Mouse (Mus musculus) yolk sac, embryonic 10.5 days (tissue): ENCODE data around the gene Styxl1.
A peak's percentile ranks its signal among the peaks of the same experiment; 100 is the strongest.

Source experiments
- DNase-seq: peaks from one replicate; pipeline ENCODE4 v3.0.0-alpha.2; 2017; ENCODE audit warnings: low spot score

Styxl1 gene

DNA sequence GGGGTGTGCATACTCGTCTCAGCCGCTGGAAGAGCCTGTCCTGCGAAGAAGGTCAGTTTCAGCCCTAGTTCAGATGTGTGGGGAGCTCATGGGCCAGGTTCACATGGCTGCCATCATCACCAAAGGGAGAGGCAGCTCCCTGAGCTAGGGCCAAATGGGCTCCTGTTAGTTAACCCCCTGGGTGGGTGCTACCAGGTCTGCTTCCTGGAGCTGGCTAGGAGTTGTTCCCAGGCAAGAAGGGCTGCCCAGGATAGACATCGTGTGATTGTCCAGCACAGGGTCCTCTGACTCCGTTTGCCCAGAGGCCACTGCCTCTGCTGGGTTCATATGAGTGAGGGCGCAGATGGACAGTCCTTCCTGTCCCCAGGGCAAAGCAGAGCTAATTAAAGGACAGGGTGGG, 52.2 kb downstream of the Styxl1 start:
- no peak for DNase-seq

DNA sequence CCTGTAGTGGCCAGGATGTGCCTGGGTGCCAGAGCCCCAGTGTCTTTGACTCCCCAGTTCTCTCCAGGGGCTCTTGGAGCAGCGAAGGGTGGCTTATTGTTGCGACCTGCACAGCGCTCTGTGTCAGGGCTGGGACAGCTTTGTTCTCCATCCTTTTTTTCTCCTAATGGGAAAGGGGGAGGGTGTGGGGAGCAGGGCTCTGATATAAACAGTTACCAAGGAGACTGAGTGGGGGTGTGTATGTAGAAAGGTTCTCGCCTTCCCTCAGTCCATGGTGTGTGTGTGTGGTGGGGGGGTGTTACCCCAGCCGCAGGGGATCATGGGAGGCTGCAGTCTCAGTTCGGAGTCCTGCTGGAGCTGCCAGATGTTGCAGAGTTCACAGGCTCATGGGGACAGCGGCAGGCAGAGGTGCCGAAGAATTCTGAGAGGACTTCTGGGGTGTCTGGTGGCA, 52.8 kb downstream of the Styxl1 start:
- no peak for DNase-seq

DNA sequence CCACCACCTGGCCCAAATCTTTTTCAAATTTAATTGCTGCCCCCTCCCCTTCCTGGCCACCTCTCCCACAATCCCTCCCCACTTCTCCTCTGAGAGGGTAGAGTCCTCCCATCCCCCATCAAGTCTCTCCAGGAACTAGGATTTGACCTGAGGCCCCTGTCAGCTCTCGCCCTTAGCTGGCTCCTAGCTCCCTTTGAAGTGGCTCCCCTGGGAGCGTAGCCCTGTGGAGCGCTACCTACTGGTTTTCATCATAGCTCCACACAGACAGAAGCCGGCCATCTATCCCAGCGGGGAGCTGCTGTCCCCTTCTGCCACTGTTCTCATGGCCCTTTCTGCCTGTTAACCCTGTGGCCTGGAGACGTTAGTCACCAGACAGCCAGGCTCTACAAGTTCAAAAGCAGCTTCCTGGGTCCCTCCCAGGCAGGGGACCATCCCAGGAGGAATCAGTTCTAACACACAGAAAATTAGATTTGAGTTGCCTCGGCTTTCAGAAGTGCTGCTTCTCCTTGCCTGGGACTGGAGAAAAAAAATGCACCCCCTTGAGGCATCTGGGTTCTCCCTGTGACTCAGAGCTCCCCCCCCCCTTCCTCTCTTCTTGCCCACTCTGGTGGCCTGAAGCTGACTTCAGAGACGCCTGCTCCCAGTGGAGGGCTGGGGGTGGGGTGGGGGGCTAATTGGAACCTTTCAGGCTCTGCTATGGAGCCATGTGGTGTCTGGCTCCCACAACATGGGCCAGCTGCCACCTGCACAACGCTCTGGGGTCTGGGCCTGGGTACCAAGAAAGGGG, 53.5 kb downstream of the Styxl1 start:
- peak; percentile 48 for DNase-seq

DNA sequence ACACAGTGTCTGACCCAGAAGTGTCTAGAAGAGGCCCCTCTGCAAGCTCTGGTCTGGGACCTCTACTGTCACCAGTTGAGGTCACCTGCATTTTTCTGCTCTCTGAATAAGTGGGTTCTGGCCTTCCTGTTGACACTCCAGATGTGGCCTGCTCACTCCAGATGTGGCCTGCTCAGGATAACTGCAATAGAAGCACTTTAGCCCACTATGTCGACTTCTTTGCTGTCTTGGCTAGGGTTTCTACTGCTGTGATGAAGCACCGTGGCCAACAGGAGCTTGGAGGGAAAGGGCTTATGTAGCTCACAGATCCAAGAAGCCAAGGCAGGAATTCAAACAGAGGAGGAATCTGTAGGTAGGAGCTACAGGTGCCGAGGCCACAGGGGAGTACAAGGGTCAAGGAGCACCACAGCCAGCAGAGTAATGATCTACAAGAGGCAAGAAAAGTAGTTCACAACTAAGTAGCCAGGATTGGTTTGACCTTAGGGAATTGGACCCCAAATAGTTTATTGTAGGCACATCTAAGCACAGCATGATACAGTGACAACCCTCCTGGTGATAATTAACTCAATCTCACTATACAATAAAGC, 54.9 kb downstream of the Styxl1 start:
- peak; percentile 70 for DNase-seq

DNA sequence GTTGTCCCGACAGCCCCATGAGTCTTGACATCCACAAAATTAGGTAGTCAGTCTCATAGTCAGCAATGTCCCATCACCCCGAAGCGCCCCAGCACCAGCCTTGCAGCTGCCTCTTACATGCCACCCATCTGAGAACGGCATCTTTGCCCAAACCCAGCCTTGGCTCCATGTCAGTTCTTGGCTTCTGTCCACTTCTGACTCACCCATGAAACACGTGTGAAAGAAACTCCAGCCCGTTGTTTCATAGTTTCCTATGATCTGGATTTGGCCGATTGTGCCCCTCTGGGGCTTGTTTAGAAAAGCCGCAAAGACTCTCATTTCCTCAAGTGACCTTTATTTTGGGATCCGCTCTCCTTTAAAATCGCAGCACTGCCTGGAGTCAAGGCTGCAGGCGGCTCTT, 56.1 kb downstream of the Styxl1 start:
- DNase-seq: no peak

DNA sequence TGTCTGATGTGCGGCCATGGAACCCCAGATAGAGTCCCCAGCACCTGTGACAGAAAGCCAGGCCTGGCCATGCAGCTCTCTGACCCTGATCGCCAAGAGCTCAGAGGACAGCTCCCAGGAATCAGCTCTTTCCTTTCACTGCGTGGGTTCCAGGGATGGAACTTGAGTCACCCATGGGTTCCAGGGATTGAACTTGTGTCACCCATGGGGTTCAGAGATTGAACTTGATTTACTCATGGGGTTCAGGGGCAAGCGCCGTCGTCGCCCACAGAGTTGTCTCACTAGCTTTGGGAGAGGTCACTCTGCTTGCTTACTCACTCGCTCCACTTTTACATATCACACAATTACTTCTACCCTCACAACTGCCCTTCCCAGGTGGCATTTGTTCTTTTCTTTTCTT, 57.1 kb downstream of the Styxl1 start:
- no peak for DNase-seq

DNA sequence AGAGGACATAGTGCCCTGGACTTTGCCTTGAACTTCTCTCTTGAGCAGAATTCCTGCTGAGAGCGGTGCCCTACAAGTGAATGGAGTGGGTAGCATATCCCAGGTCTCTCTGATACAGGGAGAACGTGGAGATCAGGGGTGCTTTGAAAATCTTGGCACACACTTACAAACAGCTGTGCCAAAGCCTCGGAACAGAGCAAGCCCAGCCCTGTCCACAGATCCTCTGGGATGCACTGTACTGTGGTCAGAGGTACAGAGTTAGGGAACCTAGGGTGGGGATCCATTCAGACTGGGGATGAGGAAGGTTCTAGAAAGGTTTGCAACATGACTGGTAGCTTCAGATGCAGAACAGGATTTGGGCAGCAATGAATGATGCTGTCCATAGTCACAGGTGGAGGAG, 58.1 kb downstream of the Styxl1 start:
- DNase-seq: no peak

DNA sequence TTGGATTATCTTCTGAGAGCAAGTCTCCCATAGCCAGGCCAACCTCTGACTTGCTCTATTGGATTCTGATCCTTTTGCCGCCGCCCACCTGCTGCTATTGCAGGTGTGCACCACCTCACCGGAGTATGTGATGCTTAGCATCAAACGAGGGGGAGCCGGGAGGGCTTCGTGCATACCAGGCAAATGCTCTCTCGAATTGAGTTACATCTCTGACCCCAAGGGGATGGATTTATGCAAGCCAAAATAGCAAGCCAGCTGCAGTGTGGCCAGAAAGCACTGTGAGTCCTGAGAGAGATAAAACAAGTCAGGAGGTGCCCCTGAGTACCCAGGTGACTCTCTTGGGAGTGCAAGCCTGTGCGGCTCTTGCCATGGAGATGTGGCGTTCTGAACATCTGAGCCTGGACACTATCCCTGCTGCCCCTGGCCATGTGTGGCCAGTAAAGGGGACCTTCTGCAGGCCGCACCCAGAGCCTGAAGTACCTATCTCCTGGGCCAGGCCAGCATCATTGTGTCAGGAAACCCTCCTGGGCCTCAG, 58.5 kb downstream of the Styxl1 start:
- no peak for DNase-seq

DNA sequence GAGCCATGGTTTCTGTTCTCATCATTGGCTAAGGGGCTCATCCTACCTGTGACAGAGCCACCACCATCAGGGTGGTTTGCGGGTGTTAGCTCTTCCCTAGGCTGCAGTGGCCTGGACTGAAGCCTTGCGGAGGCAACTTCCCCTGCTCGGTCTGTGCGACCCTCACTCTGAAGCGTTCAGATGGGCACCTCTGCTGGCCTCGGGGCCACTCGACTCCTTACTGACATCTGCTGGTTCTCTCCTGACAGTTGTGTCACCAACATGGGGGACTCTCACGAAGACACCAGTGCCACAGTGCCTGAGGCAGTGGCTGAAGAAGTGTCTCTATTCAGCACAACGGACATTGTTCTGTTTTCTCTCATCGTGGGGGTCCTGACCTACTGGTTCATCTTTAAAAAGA, 62.6 kb downstream of the Styxl1 start:
- DNase-seq: no peak

DNA sequence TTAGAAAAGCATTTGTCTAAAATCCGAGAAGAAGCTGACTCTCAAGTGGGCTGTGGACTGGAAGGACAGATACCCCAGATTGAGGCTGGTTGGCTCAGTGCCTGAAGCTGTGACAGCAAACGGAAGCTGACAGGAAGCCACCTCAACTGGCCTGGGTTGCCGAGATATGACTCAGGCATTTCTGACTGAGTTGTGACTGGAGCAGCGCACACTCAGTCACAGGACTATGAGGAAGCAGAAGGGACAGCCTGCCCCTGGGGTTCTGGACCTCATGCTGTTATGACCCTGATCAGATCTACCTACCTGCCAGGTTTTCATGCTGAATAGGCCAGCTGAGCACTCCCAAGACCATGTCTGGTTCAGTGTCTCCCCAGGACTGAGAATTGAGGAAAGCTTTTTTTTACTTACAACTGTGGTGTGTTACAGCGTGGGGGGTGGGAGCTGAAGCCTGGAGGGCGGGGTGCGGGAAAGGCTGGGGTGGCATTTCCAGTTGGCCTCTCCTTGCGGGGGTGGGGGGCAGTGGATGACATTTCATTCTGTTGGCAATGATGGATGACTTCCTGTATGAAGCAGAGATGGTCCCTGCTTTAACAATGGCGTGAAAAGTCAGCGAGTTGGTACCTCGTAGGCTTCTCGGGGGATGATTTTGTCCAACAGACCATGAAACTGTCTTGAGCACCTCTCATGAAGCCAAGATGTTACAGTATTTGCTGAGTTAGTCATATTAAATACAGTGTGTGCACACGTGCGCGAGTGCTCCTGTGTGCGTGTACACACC, 64.6 kb downstream of the Styxl1 start:
- DNase-seq: peak; percentile 65

DNA sequence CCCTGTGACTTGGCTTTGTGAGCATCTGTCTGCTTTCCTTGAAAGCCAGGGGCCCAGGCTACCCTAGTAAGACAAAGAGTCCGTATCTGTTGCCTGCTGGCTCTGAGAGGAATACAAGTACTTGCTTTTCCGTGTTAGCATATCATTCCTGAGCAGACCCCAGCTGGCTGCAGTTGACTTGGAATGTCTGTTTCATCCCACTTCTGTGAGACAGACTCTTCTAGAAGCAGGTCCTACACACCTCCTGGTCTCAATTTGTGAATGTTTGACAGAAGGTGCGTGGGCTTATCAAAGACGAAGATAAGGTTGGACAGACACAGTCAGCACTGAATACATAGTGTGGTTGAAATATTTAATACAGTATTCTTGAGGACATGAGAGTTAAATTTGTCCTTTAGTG, 65.4 kb downstream of the Styxl1 start:
- no peak for DNase-seq

DNA sequence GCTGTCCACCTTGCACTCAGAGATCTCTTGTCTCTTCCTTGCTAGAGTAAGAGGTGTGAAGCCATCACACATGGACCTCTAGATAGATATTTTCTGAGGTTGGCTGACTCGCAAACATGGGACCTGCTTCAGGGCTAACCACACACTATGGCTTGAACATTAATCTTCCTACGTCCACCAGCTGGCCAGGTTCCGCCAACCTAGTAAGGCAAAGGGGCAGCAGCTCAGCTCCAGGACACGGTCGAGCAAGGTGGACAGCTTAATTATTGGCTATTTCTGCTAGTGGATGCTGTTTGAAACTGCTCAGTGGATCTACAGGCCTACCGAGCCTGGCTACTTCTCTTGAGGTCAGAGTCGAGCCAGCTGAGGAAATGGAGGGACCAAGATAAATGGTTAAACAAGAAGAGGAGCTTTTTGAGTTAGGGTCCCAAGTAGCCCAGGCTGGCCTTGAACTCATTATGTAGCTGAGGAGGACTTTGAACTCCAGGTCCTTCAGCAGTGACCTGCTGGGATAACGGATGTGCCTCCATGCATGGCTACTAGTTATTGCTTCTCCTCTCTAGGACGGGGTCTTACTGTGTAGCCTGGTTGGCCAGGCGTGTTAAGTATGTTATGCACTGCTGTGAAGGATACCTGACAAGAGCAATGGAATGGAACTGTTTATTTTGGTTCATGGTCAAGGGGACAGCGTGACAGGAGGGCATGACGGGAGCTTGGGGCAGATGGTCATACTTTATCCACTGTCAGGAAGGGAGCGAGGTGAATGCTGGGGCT, 66.4 kb downstream of the Styxl1 start:
- peak; percentile 60 for DNase-seq

DNA sequence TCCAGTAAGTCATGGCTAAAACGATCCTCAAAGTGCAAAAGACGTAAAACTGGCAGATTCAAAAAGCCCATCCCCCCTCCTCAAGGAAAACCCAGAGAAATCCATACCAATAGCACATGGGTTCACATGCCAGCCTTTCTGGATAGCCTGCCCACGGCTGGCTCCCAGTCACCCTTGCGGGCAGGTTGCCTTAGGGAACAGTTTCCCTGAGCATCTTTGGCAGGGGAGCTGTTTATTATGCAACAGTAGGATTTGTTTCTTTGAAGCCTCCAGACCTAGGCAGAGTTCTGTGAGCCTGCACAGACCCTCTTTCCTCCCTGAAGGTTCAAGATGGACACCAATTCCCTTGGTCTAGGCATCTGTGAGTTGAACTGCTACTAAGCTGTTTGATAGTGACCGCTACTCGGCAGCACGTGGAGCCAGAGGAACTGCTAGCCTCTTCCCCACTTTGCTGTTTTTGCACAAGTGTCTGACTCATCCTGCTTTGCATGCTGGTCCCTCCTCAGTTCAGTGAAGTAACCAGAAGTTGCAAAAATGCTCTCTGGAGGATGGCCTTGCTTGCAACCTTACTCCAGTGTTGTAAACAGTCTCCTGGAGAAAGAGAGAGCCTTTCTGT, 67.5 kb downstream of the Styxl1 start:
- DNase-seq: peak; percentile 40

DNA sequence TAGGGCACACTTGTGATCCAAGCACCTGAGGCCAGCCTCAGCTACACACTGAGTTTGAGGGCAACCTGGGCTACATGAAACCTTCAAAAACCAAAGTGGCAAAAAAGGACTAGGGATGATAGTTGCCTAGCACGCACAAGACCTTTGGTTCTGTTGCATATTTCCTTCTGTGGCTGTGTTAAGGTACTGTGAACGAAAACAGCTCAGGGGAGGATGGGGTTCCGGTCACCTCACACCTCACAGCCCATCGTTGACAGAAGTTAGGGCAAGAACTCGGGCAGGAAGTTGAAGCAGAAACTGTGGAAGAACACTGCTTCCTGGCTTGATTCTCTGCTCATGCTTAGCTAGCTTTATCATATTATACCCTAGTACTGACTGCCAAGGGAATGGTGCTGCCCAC, 68.5 kb downstream of the Styxl1 start:
- no peak for DNase-seq

DNA sequence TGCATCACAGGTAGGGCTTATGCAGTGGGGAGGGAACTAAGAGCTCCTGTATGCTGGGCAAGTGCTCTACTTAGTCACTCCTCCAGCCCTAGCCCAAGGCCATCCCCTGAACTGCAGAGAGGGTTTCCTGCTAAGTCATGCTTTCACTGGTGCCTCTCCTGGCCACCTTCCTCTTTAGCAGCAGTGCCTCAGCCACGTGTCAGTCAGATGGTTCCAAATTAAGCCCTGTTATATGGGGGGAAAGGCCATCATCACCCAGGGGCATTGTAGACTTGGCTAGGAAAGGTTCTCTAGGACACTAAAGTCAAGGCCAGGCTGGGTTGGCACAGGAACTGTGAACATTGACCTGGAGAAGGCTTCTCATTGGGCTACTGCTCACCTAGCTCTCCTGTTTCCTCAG, 70.3 kb downstream of the Styxl1 start:
- no peak for DNase-seq

DNA sequence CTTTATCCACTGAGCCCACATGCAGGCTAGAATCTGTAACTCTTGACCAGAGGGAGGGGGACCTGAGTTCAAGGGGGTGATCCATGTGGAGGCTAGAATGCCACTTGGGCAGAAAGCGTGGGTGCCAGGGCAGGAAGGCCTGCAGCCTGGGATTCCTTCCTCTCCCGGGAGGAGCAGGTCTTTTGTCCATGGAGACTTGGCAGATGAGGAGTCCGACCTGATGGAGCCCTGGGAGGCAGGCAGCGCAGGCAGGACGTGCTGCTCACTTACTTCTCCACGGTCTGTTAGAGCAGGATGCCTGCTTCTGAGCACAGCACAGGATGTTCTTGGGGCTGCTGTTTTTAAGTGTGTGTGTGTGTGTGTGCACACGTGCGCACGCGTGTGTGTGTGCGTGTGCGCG, 71.1 kb downstream of the Styxl1 start:
- DNase-seq: no peak

DNA sequence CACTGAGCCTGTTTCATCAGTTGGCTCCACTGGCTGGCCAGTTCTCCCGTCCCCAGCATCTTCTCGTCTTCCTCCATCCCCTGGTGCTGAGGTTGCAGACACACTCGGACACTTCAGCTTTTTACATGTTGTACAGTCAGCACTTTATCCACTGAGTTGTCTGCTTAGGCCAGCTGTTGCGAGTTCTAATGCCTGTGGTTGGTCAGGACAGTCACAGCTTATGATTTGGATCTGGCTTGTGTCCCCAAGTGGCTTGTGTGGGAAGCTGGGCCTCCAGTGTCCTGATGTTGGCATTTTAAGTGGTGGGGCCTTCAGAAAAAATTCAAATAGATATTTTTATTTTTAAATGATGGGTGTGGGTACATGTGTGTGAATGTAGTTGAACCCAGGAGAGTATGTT, 72.8 kb downstream of the Styxl1 start:
- no peak for DNase-seq

DNA sequence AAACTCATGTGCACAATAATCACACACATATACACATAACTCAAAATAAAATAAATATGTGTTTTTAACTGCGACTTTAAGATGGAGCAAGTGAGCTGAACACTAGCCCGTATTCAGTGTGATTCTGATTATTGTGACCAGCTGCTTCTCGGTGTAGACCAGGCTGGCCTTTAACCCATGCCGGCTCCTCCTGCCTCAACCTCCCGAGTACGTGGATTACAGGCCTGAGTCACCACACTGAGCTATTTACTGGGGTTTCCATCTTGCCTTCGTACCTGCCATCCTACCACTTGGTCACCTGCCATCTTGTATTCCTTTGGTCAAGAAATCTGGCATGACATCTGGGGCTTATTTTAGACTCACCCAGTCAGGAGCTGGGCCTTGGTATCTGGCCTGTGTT, 74.8 kb downstream of the Styxl1 start:
- no peak for DNase-seq

DNA sequence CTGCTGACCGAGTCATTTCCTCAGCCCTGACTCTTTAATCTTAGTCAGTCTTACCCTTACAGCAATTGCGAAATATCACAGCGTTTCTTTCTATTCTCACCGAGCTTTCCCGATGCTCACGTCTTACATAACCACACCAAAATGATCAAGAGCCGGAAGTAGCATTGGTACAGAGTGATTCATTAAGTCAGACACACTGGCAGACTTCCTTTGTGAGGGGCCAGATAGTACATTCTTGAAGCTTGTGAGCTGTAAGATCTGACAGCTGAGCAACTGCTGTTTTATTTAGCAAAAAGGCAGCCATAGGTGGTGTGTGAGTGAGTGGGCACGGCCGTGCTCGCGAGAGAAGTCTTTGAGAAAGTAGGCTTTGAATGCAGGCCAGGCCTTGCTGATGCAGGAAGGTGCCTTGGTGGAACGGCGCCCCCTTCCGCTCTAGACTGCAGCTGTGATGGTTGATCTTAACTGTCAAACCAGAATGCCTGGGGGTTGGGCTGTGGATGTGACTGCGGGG, 75.4 kb downstream of the Styxl1 start:
- DNase-seq: no peak

DNA sequence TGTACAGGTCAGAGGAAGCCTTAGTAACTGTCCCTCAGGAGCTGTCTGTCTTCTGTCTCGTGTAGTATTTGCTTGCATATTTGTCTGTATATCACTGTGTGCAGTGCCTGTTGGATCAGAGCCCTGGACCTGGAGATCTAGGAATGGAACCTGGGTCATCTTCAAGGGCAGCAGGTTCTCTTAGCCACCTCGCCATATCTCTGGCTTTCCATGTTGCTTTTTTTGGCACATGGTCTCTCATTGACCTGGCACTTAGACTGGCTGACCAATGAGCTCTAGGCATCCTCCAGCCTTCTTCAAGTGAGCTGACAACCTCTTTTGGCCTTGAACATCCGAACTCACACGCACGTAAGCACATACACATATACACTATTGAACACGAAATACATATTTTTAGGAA, 76.0 kb downstream of the Styxl1 start:
- no peak for DNase-seq

DNA sequence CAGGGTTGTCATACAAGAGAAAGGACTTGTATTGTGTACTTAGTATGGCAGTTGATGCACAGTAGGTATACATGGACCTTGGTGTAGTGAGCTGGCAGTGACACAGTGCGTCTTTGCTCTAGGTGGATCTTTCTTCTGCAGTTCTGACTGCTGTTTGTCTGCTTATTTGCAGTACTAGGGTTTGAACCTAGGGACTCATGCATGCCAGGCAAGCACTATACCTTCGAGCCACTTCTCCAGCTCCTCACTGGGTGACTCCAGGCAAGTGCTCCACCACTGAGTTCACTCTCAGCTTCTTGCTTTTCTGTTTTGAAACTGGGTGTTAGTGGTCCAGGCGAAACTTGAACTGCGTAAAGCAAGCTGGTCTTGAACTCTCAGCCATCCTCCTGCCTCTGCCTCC, 76.6 kb downstream of the Styxl1 start:
- no peak for DNase-seq
